Mouse (Mus musculus) layer of hippocampus, adult 9-11 months (tissue): Measurements from ENCODE around the gene Zbtb22.
"Not testable (repeated sequence)": the region's sequence is repeated elsewhere in the genome, so short reads cannot be mapped to it uniquely, and the experiment has no call there.

ENCODE experiments used
- DNase-seq: peaks from one replicate; pipeline ENCODE4 v3.0.0; 2022

Zbtb22 gene

DNA sequence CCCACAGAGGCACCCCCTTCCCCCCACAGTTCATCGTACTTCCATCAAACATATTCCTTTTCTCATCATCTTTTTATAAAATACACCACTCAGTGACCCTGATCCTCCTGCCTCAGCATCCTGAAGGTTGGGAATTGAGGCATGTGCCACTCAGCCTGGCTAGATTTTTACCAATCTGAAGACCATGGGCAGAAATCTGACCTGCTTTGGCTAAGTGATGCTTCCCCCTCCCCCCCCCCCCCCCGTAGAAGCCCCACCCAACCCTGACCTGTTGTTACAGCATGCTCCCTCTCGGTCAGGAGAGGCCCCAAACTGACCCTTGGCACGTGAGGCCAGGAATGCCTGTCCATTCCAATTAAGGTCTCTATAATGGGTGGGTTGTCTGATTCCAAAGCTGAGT, 10.9 kb upstream of the Zbtb22 start, which contains the start of gene Platr17:
Gene Platr17, plus strand, starts transcription at position 301 of the 400 bp plus-strand sequence.
- not testable (repeated sequence) for DNase-seq

DNA sequence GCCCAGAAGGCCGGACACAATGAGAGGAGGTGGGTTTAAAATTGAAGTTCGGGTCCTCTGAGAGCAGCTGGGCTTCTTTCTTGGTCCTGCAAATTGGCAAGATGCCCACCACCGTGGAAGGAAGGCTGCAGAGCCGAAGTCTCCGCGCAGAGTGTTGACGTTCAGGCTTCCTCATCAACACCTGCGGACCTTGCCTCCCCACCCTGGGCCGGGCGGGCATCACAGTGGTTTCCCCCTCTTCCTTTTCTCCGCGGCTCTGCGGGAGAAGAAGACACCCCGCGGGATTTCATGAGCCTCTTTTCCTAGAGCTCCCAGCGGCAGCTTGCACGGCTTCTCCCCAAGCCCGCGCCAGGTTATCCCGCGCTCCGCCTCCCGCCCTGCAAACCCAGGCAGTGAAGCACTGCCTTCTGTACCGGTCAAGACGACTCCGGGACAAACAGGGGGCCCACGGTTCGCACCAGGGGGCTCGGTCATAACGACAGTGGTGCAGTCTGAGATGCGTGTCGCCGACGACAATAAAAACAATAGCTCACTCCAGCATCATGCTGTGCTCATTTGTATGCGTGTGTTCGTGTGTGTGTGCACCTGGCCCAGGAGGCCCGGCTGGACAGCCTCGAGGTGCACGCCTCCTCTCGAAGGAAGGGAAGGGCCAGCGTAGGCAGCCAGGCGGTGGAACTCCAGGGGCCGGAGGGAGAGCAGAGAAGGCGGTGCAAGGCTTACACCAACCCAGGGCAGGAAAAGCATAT, 7.2 kb upstream of the Zbtb22 start:
- DNase-seq: peak; percentile 65

DNA sequence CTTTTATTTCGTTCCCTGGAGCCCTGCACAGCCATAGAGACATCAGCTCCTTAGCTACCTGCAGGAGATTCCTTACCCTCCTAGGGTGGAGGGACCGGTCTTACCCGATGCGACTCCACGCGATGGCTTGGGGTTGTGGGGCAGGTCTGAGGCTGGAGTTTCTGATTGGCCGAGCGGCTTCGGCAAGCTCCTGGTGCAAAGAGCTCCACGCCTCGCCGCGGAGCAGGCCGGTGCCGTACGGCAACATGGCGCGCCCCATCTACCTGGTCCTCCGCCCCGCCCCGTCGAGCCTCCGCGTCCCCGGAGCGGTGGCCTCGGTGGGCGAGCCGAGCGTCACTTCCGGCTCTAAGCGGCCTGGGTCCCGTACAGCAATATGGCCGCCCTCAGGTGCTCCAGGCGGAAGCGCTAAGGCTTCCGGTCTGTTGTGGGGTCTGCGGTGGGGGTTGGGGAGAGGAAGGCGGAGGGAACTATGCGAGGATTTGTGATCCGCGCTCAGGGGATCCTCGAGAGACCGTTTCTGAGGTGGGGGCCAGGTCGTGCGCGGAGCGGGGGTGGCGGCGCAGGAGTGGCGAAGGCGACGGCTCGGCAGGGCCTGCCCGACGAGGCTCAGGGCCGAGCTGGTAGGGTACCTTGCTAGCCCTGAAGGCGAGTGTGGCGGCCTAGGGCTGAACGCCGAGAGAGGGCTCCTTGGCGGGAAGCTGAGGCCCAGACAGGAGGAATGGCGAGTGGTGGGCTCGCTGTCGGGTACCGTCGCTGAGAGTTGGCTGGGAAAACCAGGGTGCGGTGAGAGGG, 6.4 kb upstream of the Zbtb22 start, which contains the start of gene Daxx:
Gene Daxx, plus strand, starts transcription at position 338 of the 792 bp plus-strand sequence.
- peak; percentile 99 for DNase-seq

DNA sequence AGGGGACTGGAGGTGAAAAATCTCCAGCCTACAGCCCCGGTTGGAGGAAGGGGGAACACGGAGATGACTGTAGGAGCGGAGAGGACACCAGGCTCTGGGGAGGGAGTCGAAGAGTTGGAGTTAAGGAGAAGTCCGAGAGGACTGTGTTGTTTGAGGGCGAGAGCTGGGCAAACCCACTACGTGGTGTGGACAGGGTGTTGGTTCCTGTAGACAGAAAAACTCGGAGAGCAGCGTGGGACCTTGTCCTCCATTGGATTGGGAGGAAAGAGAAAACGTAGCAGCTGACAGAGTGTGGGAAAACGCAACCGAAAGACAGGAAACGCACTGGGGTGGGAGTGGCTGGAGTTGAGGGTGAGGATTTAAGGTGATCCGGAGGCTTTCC, 5.8 kb upstream of the Zbtb22 start:
- no peak for DNase-seq

DNA sequence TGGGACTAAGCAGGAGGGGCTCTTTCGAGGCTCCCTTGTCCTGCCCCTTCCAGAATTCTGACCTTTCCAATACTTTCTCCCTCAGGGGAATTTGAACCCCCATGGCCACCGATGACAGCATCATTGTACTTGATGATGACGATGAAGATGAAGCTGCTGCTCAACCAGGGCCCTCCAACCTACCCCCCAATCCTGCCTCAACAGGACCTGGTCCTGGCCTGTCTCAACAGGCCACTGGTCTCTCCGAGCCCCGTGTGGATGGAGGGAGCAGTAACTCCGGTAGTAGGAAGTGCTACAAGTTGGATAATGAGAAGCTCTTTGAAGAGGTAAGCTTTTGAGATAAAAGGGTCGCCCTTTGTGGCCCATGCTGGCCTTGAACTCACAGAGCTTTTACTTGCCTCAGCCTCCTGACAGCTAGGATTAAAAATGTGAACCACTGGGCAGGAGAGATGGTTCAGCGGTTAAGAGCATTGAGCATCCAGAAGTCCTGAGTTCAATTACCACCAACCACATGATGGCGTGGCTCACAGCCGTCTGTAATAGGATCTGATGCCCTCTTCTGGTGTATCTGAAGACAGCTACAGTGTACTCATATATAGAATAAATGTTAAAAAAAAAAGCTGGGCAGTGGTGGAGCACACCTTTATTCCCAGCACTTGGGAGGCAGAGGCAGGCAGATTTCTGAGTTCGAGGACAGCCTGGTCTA, 5.2 kb upstream of the Zbtb22 start:
- no peak for DNase-seq

DNA sequence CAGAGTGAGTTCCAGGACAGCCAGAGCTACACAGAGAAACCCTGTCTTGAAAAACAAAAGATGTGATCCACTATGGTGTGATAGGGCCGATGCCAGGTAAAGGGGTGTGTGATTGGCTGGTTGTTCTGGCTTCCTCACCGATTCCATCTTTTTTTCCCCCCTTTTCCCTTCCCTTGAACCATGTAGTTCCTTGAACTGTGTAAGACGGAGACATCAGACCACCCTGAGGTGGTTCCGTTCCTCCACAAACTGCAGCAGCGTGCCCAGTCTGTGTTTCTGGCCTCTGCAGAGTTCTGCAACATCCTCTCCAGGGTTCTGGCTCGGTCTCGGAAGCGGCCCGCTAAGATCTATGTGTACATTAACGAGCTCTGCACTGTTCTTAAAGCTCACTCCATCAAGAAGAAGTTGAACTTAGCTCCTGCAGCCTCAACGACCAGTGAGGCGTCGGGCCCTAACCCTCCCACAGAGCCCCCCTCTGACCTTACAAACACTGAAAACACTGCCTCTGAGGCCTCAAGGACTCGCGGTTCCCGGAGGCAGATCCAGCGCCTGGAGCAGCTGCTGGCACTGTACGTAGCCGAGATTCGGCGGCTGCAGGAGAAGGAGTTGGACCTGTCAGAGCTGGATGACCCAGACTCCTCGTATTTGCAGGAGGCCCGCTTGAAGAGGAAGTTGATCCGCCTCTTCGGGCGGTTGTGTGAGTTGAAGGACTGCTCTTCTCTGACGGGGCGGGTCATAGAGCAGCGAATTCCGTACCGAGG, 4.5 kb upstream of the Zbtb22 start:
- DNase-seq: no peak

DNA sequence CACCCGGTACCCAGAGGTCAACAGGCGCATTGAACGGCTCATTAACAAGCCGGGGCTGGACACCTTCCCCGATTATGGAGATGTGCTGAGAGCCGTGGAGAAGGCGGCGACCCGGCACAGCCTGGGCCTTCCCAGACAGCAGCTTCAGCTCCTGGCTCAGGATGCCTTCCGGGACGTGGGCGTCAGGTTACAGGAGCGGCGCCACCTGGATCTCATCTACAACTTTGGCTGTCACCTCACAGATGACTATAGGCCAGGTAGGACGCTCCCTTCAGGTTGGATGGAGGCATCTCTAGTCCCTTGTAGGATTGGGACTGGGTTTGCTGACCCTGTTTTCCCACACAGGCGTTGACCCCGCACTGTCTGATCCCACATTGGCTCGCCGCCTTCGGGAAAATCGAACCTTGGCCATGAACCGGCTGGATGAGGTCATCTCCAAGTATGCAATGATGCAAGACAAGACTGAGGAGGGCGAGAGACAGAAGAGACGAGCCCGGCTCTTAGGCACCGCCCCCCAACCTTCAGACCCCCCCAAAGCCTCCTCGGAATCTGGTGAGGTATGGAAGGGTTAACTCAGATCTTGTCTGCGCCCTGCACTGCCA, 3.8 kb upstream of the Zbtb22 start:
- DNase-seq: no peak

DNA sequence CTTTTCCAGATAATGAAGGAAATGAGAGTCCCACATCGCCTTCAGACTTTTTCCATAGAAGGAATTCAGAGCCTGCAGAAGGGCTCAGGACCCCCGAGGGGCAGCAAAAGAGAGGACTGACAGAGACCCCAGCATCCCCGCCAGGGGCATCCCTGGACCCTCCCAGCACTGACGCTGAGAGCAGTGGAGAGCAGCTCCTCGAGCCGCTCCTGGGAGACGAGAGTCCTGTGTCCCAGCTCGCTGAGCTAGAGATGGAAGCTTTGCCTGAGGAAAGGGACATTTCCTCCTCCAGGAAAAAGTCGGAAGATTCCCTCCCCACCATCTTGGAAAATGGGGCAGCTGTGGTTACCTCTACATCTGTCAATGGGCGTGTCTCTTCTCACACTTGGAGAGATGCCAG, 2.4 kb upstream of the Zbtb22 start:
- DNase-seq: no peak

DNA sequence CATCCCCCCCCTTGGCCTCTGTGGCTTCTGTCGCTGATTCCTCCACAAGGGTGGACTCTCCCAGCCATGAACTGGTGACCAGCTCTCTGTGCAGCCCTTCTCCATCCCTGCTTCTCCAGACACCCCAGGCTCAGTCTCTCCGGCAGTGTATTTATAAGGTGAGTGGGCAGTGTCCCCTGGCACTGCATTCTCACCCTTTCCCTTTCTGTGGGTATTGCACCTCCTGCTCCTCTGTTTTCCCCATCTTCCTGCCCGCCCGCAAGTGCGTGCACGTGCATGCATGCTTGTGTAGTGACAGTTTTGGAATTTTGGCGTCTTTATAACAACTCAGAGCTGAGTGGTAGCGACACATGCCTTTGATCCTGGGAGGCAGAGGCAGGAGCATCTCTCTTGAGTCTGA, 1.8 kb upstream of the Zbtb22 start:
- no peak for DNase-seq

DNA sequence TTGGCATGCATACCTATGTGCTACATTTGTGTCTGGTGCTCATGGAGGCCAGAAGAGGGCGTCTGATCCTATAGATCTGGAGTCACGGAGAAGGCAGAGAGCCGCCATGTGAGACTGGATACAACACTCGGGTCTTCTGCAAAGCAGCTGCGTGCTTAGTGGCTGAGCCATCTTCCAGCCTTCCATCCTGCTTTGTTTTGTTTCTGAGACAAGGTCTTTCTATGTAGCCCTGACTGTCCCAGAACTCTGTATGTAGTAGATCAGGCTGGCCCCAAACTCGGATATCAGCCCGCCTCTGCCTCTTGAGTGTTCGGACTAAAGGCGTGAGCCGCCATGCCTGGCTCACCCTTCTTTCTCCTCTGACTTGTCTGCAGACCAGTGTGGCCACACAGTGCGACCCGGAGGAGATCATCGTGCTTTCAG, 724 bp upstream of the Zbtb22 start:
- no peak for DNase-seq

DNA sequence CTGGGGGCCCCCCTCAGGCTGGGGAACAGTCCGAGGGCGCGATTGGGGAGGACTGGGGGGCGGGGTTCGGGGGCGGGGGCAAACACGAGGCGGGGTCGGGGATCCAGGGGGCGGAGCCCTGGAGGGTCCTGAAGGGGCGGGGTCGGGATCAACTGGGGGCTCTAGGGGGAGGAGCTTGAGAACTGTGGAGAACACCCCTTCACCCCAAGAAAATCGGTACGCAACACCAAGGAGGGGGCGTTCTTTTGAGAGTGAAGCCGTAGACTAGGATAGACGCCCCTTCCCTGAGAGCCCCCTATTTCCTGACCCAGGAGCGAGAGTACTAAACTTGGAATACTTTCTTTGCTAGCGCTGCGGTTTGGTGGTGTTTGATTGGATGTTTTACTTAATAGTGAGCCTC, 590 bp downstream of the Zbtb22 start:
- DNase-seq: no peak

DNA sequence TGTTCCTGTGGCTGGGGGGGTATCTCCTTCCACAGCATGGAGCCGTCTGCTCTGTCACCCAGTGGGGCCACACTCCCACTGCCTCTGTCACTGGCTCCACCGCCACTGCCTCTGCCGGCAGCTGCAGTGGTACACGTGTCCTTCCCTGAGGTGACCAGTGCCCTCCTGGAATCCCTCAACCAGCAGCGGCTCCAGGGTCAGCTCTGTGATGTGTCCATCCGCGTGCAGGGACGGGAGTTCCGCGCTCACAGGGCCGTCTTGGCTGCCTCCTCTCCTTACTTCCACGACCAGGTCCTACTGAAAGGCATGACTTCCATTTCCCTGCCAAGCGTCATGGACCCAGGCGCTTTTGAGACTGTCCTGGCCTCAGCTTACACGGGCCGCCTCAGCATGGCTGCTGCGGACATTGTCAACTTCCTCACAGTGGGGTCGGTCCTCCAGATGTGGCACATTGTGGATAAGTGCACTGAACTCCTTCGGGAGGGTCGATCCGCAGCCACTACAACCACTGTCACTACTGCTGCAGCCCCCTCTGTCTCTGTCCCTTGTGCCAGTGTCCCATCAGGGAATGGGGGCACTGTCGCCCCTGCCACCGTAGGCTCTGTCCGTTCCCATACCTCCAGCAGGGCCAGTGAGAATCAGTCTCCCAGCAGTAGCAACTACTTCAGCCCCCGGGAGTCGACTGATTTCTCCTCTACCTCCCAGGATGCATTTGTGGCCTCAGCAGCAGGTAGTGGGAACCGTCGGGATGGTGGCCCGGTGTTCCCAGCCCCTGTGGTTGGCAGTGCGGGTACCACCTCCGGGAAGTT, 1.3 kb downstream of the Zbtb22 start:
- no peak for DNase-seq

DNA sequence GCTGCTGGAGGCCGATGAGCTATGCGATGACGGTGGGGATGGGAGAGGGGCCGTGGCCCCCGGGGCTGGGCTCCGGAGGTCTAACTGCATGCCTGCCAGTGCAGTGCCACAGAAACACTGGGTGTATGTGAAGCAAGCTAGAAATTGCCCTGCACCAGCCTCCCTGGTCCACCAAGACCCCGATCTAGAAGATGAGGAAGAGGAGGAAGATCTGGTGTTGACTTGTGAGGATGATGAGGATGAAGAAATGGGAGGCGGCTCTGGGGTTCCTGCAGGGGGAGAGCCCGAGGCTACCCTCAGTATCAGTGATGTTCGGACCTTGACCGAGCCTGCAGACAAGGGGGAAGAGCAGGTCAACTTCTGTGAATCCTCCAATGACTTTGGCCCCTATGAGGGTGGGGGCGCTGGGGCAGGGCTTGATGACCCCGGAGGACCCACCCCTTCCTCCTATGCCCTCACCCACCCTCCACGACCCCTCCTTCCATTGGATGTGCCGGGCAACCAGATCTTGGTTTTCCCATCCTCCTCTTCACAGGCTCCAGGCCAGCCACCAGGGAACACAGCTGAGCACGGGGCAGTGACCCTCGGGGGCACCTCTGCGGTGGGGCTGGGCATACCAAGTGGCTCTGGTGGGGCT, 2.1 kb downstream of the Zbtb22 start:
- no peak for DNase-seq

DNA sequence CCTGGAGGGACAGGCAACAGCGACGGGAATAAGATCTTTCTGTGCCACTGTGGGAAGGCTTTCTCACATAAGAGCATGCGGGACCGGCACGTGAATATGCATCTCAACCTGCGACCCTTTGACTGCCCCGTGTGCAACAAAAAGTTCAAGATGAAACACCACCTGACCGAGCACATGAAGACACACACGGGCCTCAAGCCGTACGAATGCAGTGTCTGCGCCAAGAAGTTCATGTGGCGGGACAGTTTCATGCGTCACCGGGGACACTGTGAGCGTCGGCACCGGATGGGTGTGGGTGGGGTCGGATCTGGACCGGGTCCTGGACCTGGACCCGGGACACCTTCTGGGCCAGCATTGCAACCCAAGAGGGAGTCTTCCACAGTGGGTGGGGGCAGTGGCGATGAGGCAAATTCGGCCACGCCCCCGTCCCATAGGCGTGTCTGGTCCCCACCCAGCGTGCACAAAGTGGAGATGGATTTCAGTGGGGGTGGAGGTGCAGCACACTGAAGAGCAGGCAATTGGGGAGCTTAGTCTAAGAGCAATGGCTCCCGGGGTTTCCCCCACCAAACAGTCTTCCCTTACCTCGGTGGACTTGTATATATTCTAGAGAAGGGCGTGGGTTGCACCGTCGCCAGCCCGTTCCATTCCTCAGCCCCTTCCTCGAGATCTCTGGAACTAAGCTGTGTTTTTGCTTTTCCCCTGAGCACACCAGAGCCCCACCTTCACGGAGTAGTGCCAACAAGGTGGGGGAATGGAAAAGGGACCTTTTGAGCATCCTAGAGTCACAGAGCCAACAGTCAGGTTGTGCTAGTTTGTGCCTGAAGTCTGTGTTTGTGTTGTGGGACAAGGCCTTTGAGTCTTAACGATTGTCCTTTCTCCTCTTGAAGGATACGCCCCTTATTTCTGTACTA, 2.8 kb downstream of the Zbtb22 start:
- no peak for DNase-seq

DNA sequence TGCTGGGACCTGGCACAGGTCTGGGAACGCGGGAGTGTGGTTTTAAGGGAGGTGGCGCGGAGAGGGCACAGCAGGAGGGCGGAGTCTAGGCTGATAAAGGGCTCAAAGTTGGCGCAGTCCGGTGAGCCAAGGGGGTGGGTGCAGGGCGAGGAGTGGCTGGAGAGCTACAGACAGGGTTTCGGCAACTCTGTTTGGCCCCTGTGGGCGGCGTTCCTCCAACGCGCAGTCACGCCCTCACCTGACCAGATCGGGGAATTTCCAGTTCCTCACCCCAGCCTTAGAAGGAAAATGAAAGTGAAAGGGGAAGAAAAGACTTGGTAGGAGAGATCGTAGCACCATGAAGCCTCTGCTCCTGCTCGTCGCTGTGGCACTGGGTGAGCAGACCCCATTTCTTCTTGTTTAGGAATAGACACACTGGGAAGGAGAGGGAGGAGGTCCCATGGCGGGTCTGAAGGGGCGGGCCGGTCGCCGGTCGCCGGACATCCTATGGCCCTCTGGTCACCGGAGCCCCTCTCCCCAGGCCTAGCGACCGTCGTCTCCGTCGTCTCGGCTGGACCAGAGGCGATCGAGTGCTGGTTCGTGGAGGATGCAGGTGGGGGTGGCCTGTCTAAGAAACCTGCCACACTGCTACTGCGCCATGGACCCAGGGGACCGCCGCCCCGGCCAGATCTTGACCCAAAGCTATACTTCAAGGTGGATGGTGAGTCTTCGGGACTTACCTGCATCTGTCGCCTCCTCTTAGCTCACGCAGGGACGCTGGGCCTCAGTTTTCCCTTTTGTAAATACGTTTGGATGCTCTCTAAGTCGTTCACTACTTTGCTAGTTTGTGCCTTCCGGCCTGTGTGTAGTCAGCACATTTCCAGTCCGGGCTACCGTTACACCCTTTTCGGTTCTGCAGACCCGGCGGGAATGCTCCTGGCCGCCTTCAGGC, 3.9 kb downstream of the Zbtb22 start:
- DNase-seq: peak; percentile 77

DNA sequence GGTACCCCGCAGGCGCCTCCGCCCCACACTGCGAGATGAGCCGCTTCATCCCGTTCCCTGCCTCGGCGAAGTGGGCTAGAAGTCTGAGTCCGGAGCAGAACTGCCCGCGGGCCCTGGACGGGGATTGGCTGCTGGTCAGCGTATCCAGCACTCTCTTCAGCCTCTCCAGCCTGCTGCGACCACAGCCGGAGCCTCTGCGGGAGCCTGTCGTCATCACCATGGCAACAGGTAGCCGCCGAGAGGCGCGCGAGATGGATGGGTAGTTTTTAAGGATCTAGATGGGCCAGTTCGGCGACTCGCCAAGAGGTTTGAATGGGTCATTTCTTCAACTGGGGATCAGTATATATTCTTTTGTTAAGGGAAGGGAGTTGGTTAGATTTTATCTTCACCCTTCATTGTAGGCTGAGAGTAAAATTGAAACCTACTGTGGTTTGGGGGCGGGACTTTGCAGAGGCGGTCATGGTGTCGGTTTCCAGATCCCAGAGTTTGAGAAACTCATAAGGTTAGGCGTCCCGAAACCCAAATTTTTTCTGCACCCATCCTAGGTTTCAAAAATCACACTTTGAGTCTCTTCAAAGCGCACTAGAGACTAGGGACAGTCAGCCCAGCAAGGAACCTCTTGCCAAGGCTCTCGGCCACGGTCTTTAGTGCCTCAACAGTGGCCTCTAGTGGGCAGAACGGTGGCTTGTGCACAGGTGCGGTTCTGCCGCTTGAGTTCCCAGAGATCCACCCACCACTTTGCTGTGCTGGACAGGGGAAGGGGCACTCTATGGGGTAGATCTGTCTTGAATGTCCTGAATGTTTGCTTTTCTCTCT, 4.8 kb downstream of the Zbtb22 start:
- DNase-seq: no peak

DNA sequence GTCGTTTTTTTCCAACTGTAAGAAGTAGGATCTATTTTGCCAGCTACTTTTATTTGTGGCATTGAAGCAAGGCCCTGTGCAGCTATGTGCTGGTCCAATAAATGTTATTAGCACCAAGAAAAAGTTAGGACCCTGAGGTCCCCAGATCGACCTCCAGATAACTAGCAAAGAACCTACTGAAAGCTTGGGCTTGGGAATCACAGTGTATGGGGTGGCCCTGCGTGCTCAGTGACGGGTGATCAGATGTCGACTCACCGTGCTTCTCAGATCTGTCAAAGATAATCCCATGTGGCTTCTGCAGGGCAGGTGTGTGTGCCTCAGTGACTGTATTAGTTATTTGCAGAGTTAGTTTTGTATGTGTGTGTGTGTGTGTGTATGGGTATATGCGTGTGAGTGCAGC, 5.7 kb downstream of the Zbtb22 start:
- DNase-seq: no peak
